Mouse (Mus musculus): ENCODE measurements at regions not wholly inside any gene's neighbourhood (a gene's known extent, or its start where the extent isn't known, plus 50 kb on each side); places are given as distances from the start of the nearest gene placed in this dataset.

GRCm38 (mm10) chr1:45745136-45745535 lies 49.8 kb upstream of the Wdr75 start:
- DNase-seq (ENCODE audit: low read depth, low spot score), result no peak

Data from brain, embryonic 18.5 days (tissue).